Mouse (Mus musculus) lung, embryonic 16.5 days (tissue): ENCODE measurements around the gene Irf6. TPM values are rescaled to one million over a fixed set of nuclear protein-coding genes. Genes with fewer than 3 reads are reported as not detected.

Experiments used
- ATAC-seq: fragments of 200-750 bp; cut with Nextera tagmentation; 2 replicates; pipeline ENCODE4 v1.8.0; 2017; ENCODE audit warnings: low read depth, mild to moderate bottlenecking, moderate library complexity
- H3K27ac ChIP-seq: fragments of 300-500 bp; sonication (generic); 2 replicates; pipeline ENCODE4 v1.5.1; 2014; ENCODE audit warnings: mild to moderate bottlenecking, control low read depth, low read length
- H3K27me3 ChIP-seq: fragments of 300-500 bp; sonication (generic); 2 replicates; pipeline ENCODE4 v1.6.1; 2014; ENCODE audit warnings: low read depth, low read length, mixed read lengths; ENCODE audit not compliant: control insufficient read depth, insufficient read depth
- H3K36me3 ChIP-seq: fragments of 300-500 bp; sonication (generic); 2 replicates; pipeline ENCODE4 v1.6.1; 2014; ENCODE audit warnings: low read length; ENCODE audit not compliant: control insufficient read depth, insufficient read depth
- H3K4me1 ChIP-seq: fragments of 300-500 bp; sonication (generic); replicated peaks from 2 replicates; pipeline ENCODE4 v1.6.1; 2014; ENCODE audit warnings: low read length, mixed read lengths; ENCODE audit not compliant: control insufficient read depth, insufficient read depth
- H3K4me2 ChIP-seq: fragments of 300-500 bp; sonication (generic); 2 replicates; pipeline ENCODE4 v1.6.1; 2014; ENCODE audit warnings: low read depth, low read length, control low read depth
- H3K4me3 ChIP-seq: fragments of 300-500 bp; sonication (generic); 2 replicates; pipeline ENCODE4 v1.5.1; 2014; ENCODE audit warnings: mild to moderate bottlenecking, low read length, control low read depth
- H3K9ac ChIP-seq: fragments of 300-500 bp; sonication (generic); 2 replicates; pipeline ENCODE4 v1.6.1; 2014; ENCODE audit warnings: low read length, control low read depth
- H3K9me3 ChIP-seq: fragments of 300-500 bp; sonication (generic); 2 replicates; pipeline ENCODE4 v1.6.1; 2016; ENCODE audit warnings: low read length; ENCODE audit not compliant: control insufficient read depth
- WGBS: fragments of 180-500 bp; shearing (Covaris S2); extraction: QIAGEN DNeasy Blood & Tissue Kit; methylation state at CpG from one replicate; pipeline ENCODE4 v1.1.7; 2014; 5-methylcytosine and 5-hydroxymethylcytosine counted together
- polyA plus RNA-seq: library from polyadenylated mRNA; unstranded; fragments of >200 nt; fragmentation: Nextera tagmentation; extraction: Ambion mirVana; gene quantifications from 2 replicates; pipeline ENCODE4 v1.2.1, GENCODE M21; 2015

The Irf6 gene
- 18.3 TPM in 2 replicates for polyA plus RNA-seq

DNA sequence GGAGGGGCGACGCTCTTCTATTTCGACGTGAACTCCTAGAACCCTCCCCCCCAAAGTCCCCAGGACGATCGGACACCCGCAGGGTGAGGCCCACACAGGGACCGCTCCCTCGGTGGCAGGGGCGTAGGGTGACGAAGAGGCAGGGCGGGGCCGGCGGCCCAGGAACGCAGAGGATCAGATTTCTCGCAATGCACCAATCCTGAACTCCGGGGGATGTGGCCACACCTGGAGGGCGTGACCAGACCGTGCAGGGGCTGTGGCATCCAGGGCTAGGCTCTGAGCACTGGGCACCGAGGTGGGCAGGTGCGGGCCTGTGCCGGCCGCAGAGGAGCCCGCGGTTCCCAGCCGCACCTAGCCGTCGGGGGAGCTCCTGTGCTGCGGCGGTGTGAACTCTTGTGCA is at the start of gene Irf6:
Gene Irf6, plus strand, starts transcription at position 240 of the 400 bp plus-strand sequence.
- peak; percentile 98 for ATAC-seq
- Histone ChIP-seq H3K4me3 (peak within 1 kb of the TSS; percentile 53), H3K4me1 (peaks cover 8% of the 10 kb centered on the region; the same call in 1 of the 2 replicates), H3K4me2 (peak within 1 kb of the TSS; percentile 57), H3K9ac (peak within 1 kb of the TSS; percentile 63), H3K36me3 (no peaks in the 10 kb centered on the region), H3K9me3 (no peaks in the 10 kb centered on the region), H3K27me3 (peaks cover 21% of the 10 kb centered on the region), H3K27ac (peak within 1 kb of the TSS; percentile 65)
- under 1% methylated on average over 29 of the region's 30 CpGs for WGBS

DNA sequence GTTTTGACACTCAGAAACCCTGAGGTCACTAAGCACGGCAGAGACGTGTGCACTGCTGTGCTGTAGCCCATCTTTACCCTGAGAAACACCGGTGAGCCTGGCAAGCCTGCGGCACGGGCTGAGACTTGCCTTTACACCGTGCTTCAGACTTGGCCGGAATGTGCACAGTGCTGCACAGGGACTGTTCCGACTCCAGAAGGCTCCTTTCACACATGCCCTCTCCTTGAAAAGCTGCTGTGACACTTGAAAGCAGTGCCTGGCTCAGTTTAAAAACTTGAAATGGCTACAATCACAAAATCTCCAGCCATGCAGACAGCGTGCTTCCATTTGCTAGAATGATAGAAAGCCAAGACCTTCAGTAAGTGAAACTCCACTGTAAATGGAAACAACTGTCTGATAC is 40.8 kb upstream of the Irf6 start:
- no peak overlapping the region for H3K9ac ChIP-seq
- H3K4me1 ChIP-seq = no peaks in the 10 kb centered on the region
- H3K27me3 ChIP-seq = no peaks in the 10 kb centered on the region
- ATAC-seq = no peak
- no peak overlapping the region for H3K27ac ChIP-seq
- 91% methylated on average over 9 of the region's 9 CpGs for WGBS
- no peak overlapping the region for H3K4me2 ChIP-seq
- H3K9me3 ChIP-seq = no peaks in the 10 kb centered on the region
- H3K36me3 ChIP-seq = peaks cover 68% of the 10 kb centered on the region
- H3K4me3 ChIP-seq = no peak overlapping the region

DNA sequence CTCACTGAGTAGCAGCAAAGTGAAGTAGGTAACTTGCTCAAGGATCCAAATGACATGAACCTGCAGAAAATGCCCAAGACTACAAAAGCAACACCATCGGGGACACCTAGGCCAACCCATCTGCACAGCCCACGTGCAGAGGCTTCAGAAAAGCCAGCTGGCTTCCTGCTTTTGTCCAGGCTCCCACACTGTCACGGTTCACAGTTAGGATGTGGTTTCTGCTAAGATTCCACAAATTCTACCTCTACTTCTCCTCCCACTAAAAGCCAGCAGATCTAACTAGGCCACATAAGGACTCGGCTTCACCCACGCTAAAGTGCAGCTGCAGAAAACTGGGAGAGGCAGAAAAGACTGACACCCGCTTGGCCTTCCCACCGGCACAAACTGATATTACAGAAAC is 30.1 kb upstream of the Irf6 start:
- no peaks in the 10 kb centered on the region for H3K4me1 ChIP-seq
- H3K9ac ChIP-seq = no peak overlapping the region
- 89% methylated on average over 7 of the region's 7 CpGs for WGBS
- H3K27me3 ChIP-seq = no peaks in the 10 kb centered on the region
- no peak overlapping the region for H3K4me3 ChIP-seq
- ATAC-seq = no peak
- no peak overlapping the region for H3K27ac ChIP-seq
- peaks cover 48% of the 10 kb centered on the region for H3K36me3 ChIP-seq
- H3K4me2 ChIP-seq = no peak overlapping the region
- no peaks in the 10 kb centered on the region for H3K9me3 ChIP-seq

DNA sequence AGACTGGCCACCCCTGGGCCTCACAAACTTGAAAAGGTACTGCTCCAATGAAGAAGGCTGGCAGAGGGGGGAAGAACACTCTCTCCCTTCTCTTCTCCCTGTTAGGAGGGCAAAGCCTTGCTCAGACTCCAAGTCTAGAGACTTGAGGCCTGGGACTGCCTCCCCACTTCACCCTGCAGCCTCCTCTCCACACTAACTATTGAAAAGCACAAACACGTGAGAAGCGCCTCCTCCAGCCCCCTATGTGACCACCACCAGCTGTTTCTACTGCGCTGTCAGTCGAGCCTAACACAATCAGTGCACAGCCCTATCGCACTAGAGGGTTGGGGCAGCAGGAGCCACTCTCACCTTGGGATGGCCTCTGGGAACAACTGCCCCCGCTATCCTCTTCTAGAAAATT is 29.6 kb upstream of the Irf6 start:
- Histone ChIP-seq H3K9ac (no peak overlapping the region), H3K4me3 (no peak overlapping the region), H3K36me3 (peaks cover 44% of the 10 kb centered on the region), H3K27me3 (no peaks in the 10 kb centered on the region), H3K4me2 (no peak overlapping the region), H3K27ac (no peak overlapping the region), H3K9me3 (no peaks in the 10 kb centered on the region), H3K4me1 (no peaks in the 10 kb centered on the region)
- WGBS = 93% methylated on average over 6 of the region's 6 CpGs
- no peak for ATAC-seq

DNA sequence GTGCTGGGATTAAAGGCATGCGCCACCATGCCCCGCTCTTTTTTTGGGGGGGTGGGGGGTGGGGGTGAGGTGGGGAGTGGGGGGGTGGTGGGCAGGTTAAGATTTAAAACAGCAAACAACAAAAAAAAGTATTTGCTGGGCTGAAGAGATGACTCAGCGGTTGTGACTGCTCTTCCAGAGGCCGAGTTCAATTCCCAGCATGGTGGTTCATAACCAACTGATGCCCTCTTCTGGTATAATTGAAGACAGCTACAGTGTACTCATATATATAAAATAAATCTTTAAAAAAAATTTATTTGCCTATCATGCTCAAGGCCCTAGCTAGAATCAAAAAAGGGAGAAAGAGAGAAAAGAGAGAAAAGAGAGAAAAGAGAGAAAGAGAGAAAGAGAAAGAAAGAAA is 27.1 kb upstream of the Irf6 start:
- Histone ChIP-seq H3K27me3 (no peaks in the 10 kb centered on the region), H3K9ac (no peak overlapping the region), H3K4me2 (no peak overlapping the region), H3K27ac (no peak overlapping the region), H3K4me1 (peaks cover 8% of the 10 kb centered on the region), H3K9me3 (no peaks in the 10 kb centered on the region), H3K4me3 (no peak overlapping the region), H3K36me3 (peaks cover 24% of the 10 kb centered on the region)
- WGBS = 67% methylated on average over 4 of the region's 4 CpGs
- no peak for ATAC-seq

DNA sequence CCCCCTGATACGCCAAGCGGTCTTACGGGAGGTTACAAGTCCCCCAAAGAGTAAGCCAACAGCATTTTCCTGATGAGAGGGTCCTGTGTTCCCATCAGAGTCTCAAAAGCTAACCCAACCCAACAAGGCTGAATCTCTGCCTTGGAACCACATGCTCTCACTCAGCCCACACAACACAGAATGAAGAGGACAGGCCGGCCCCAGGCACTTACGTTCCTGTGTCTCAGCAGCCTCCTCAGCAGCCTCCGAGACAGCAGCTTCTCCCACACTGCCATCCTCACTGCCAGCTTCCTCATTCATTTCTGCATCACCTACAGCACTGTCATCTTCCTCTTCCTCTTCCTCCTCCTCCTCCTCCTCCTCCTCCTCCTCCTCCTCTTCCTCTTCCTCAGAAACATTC is 24.9 kb upstream of the Irf6 start:
- Histone ChIP-seq H3K27ac (no peak overlapping the region), H3K9me3 (no peaks in the 10 kb centered on the region), H3K4me3 (no peak overlapping the region), H3K9ac (no peak overlapping the region), H3K4me1 (peaks cover 9% of the 10 kb centered on the region), H3K4me2 (no peak overlapping the region), H3K27me3 (no peaks in the 10 kb centered on the region), H3K36me3 (peaks cover 10% of the 10 kb centered on the region)
- no peak for ATAC-seq
- WGBS = 87% methylated on average over 6 of the region's 6 CpGs

DNA sequence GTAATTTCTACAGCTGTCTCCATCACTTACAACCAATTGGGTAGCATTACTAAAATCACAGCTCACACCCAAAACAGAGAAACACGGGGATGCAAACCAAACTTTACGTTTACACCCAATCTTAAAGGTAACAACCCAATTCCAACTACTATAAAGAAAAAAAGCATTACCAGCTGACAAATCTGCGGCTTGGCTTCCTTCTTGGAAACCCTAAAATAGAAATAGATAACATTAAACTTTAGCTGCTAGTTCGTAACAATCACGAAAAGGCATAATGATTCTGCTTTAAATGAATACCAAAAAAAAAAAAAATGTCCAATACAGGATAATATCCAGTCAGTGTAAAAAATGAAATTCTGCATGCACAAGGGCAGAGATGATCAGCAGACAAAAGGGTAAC is 23.6 kb upstream of the Irf6 start:
- peak overlapping the region; percentile 74 for H3K4me2 ChIP-seq
- no peak overlapping the region for H3K27ac ChIP-seq
- H3K4me1 ChIP-seq = peaks cover 9% of the 10 kb centered on the region
- H3K9me3 ChIP-seq = no peaks in the 10 kb centered on the region
- peak overlapping the region; percentile 80 for H3K9ac ChIP-seq
- no peak for ATAC-seq
- H3K27me3 ChIP-seq = no peaks in the 10 kb centered on the region
- H3K36me3 ChIP-seq = peaks cover 6% of the 10 kb centered on the region
- WGBS = 18% methylated on average over 5 of the region's 5 CpGs
- H3K4me3 ChIP-seq = peak overlapping the region; percentile 92

DNA sequence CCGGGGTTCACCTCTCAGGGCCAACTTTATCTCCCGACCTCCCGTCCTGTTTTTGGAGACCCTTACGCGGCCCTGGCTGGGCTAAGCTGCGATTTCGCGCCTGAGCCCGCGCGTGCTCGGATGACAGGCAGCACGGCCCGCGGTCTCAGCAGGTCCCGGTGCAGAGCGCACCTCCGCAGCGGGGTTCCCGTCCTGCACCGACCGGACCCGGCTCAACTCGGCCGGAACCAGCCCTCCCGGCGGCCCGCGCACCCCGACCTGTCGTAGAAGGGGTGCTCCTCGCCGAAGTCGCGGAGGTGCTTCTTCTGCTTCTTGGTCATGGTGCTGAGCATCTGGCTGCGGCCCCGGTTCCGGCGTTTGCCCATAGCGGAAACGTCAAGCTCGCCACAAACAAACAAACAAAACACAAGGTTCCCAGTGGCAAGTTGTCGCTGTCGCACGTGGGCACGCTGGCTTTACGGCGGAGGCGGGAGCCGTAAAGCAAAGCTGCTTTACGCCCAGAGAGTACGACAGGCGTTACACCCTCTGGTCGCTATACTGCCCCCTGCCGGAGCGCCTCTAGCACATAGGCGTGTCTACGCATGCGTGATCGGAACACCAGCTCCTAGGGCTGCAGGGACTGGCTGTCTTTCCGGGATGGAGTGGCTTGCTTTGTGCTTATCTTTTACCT is 23.0 kb upstream of the Irf6 start, which contains the start of gene Diexf:
Gene Diexf, minus strand, starts transcription at position 487 of the 670 bp plus-strand sequence.
- Histone ChIP-seq H3K27me3 (no peaks in the 10 kb centered on the region), H3K4me3 (peak within 1 kb of the TSS; percentile 92), H3K4me2 (peak within 1 kb of the TSS; percentile 74), H3K4me1 (peaks cover 9% of the 10 kb centered on the region), H3K36me3 (peaks cover 6% of the 10 kb centered on the region), H3K9ac (peak within 1 kb of the TSS; percentile 80), H3K27ac (0 out of 2 replicates have a peak within 1 kb of the TSS, but pooled peaks have one; percentile 3), H3K9me3 (no peaks in the 10 kb centered on the region)
- under 1% methylated on average over 54 of the region's 61 CpGs for WGBS
- ATAC-seq = peak; percentile 95

DNA sequence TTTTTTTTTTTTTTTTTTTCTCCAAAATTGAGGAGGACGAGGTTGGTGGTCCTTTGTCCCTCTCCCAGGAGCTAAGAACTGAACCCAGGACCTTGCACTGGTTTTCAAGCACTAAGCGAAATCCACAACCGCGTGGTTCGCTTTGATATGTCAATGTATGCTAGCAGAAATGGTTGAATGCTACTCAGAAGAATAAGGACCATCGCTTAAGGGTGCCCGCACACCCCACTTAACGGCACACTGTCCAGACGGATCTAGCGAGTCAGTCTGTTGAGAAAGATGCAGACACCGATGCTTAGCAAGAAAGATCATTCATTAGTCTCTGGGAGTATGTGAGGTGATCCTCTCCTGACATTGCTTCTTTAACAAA is 22.5 kb upstream of the Irf6 start:
- Histone ChIP-seq H3K9ac (peak overlapping the region; percentile 48), H3K27me3 (no peaks in the 10 kb centered on the region), H3K36me3 (peaks cover 6% of the 10 kb centered on the region), H3K4me2 (peak overlapping the region; percentile 59), H3K9me3 (no peaks in the 10 kb centered on the region), H3K27ac (no peak overlapping the region), H3K4me1 (peaks cover 9% of the 10 kb centered on the region), H3K4me3 (peak overlapping the region; percentile 92)
- ATAC-seq = peak; percentile 34; the same call in 1 of the 2 replicates
- WGBS = 24% methylated on average over 11 of the region's 11 CpGs
